ENCODE assay signal across 8 mouse cellular contexts in the genomic region with DNA sequence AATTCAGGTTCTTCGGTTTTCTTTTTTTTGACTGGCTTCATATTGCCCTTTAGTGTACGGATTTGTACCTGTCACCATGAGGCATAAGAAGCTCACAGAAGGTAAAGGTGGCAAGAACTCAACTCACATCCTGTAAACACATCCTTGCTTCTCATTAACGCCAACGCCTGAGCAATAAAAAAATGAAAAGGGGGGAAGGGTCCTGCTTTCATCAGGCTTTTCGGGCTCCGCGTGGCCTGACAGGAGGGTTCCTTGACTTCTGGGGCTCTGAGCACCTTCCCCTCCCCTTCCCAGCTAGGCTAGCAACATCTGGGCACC. TPM values are rescaled to one million over a fixed set of nuclear protein-coding genes. Genes with fewer than 3 reads are reported as not detected.
DNase-seq lines count a peak whose midpoint lies in the region; ATAC-seq and TF ChIP-seq lines count a peak whose summit lies in the region.

No protein-coding gene starts in this region.

- H3K36me3 ChIP-seq in lung, embryonic 14.5 days (ENCODE audit: insufficient read depth), result no peaks in the 10 kb centered on the region
- no peaks in the 10 kb centered on the region for H3K36me3 ChIP-seq in embryonic facial prominence, embryonic 15.5 days
- H3K36me3 ChIP-seq in intestine, embryonic 16.5 days (ENCODE audit: control insufficient read depth, insufficient read depth, low read length), result no peaks in the 10 kb centered on the region
- H3K36me3 ChIP-seq in neural tube, embryonic 14.5 days (ENCODE audit: control insufficient read depth, insufficient read depth, low read length), result no peaks in the 10 kb centered on the region

- no peak; the same call in 1 of the 2 replicates for ATAC-seq in lung, embryonic 14.5 days (ENCODE audit: insufficient read depth)
- no peak for ATAC-seq in embryonic facial prominence, embryonic 15.5 days (ENCODE audit: insufficient number of reproducible peaks, low FRiP score, low TSS enrichment, low read depth)
- ATAC-seq in intestine, embryonic 16.5 days, result peak; percentile 11
- no peak; the same call in 1 of the 2 replicates for ATAC-seq in neural tube, embryonic 14.5 days (ENCODE audit: low read depth)

- peaks cover 14% of the 10 kb centered on the region for H3K27me3 ChIP-seq in lung, embryonic 14.5 days (ENCODE audit: insufficient read depth, low read length)
- H3K27me3 ChIP-seq in embryonic facial prominence, embryonic 15.5 days, result peaks cover 15% of the 10 kb centered on the region
- H3K27me3 ChIP-seq in intestine, embryonic 16.5 days (replicated peaks; ENCODE audit: control insufficient read depth, insufficient read depth, low read length), result no peaks in the 10 kb centered on the region
- H3K27me3 ChIP-seq in neural tube, embryonic 14.5 days (ENCODE audit: control insufficient read depth, insufficient read depth, low read length), result peaks cover 6% of the 10 kb centered on the region; the same call in 1 of the 2 replicates

- no peaks in the 10 kb centered on the region for H3K9me3 ChIP-seq in lung, embryonic 14.5 days (ENCODE audit: low read depth, low read length)
- no peaks in the 10 kb centered on the region for H3K9me3 ChIP-seq in embryonic facial prominence, embryonic 15.5 days (replicated peaks)
- no peaks in the 10 kb centered on the region for H3K9me3 ChIP-seq in intestine, embryonic 16.5 days (ENCODE audit: control insufficient read depth, low read length)
- H3K9me3 ChIP-seq in neural tube, embryonic 14.5 days (ENCODE audit: control insufficient read depth, low read length), result no peaks in the 10 kb centered on the region

- peak overlapping the region; percentile 65 for H3K4me3 ChIP-seq in lung, embryonic 14.5 days (ENCODE audit: low read depth, low read length)
- peak overlapping the region; percentile 63 for H3K4me3 ChIP-seq in embryonic facial prominence, embryonic 15.5 days (replicated peaks)
- peak overlapping the region; percentile 79 for H3K4me3 ChIP-seq in intestine, embryonic 16.5 days (ENCODE audit: low read length)
- peak overlapping the region; percentile 77 for H3K4me3 ChIP-seq in neural tube, embryonic 14.5 days (ENCODE audit: low read depth, low read length)

- DNase-seq in lung, embryonic 14.5 days, result no peak
- no peak for DNase-seq in lung, postnatal 10 days
- no peak for DNase-seq in urinary bladder, postnatal 10 days (ENCODE audit: low spot score)
- no peak for DNase-seq in adrenal gland, postnatal 10 days
- DNase-seq in ovary, postnatal 10 days (ENCODE audit: low spot score), result no peak

- WGBS in lung, embryonic 14.5 days, result 13% methylated on average over 7 of the region's 7 CpGs
- 17% methylated on average over 7 of the region's 7 CpGs for WGBS in embryonic facial prominence, embryonic 15.5 days
- 17% methylated on average over 7 of the region's 7 CpGs for WGBS in intestine, embryonic 16.5 days
- 17% methylated on average over 7 of the region's 7 CpGs for WGBS in neural tube, embryonic 14.5 days

- H3K9ac ChIP-seq in lung, embryonic 14.5 days, result peak overlapping the region; percentile 62
- H3K9ac ChIP-seq in embryonic facial prominence, embryonic 15.5 days, result 0 out of 2 replicates have a peak overlapping the region, but pooled peaks have one; percentile 41
- peak overlapping the region; percentile 76 for H3K9ac ChIP-seq in intestine, embryonic 16.5 days (ENCODE audit: low read depth, low read length)
- peak overlapping the region; percentile 61 for H3K9ac ChIP-seq in neural tube, embryonic 14.5 days (replicated peaks; ENCODE audit: low read depth, low read length)

- no peak overlapping the region for H3K27ac ChIP-seq in lung, embryonic 14.5 days (ENCODE audit: low read depth)
- H3K27ac ChIP-seq in embryonic facial prominence, embryonic 15.5 days (replicated peaks), result no peak overlapping the region
- no peak overlapping the region for H3K27ac ChIP-seq in intestine, embryonic 16.5 days (ENCODE audit: low read length)
- H3K27ac ChIP-seq in neural tube, embryonic 14.5 days (ENCODE audit: low read depth, low read length), result no peak overlapping the region

- H3K4me1 ChIP-seq in lung, embryonic 14.5 days (ENCODE audit: insufficient read depth), result no peaks in the 10 kb centered on the region
- H3K4me1 ChIP-seq in embryonic facial prominence, embryonic 15.5 days, result peaks cover 8% of the 10 kb centered on the region; the same call in 1 of the 2 replicates
- H3K4me1 ChIP-seq in intestine, embryonic 16.5 days (ENCODE audit: control insufficient read depth, insufficient read depth, low read length), result no peaks in the 10 kb centered on the region
- no peaks in the 10 kb centered on the region; the same call in 1 of the 2 replicates for H3K4me1 ChIP-seq in neural tube, embryonic 14.5 days (ENCODE audit: control insufficient read depth, insufficient read depth, low read length)

- peak overlapping the region; percentile 99 for H3K4me2 ChIP-seq in lung, embryonic 14.5 days
- H3K4me2 ChIP-seq in embryonic facial prominence, embryonic 15.5 days (replicated peaks), result peak overlapping the region; percentile 99
- H3K4me2 ChIP-seq in intestine, embryonic 16.5 days (ENCODE audit: low read depth, low read length), result peak overlapping the region; percentile 97
- peak overlapping the region; percentile 97 for H3K4me2 ChIP-seq in neural tube, embryonic 14.5 days (ENCODE audit: low read depth, low read length)

- TF ChIP-seq CTCF in lung, embryonic 14.5 days (IDR thresholded peaks at IDR 0.05; ENCODE audit: low read depth), result no peak

RNA-seq across cellular contexts. Expression of gene Zdhhc23, which starts 0.6 kb away (rescaled TPM):
- 2.1 TPM in 2 replicates for polyA plus RNA-seq in lung, embryonic 14.5 days (2014; fragmentation: Nextera tagmentation; extraction: Ambion mirVana)
- polyA plus RNA-seq in embryonic facial prominence, embryonic 15.5 days (2015; fragmentation: Nextera tagmentation; extraction: Ambion mirVana), result 1.1 and 1.3 TPM in 2 replicates
- 1.9 and 2.1 TPM in 2 replicates for polyA plus RNA-seq in intestine, embryonic 16.5 days (2015; fragmentation: Nextera tagmentation; extraction: Ambion mirVana)
- polyA plus RNA-seq in neural tube, embryonic 14.5 days (2014; fragmentation: Nextera tagmentation; extraction: Ambion mirVana), result 3.3 and 3.8 TPM in 2 replicates
- total RNA-seq in adrenal gland, postnatal 10 days (2021), result 1 to 10 TPM; 1.5 to 2.2 TPM

RNA-seq across cellular contexts. Expression of gene Qtrt2, which starts 52.4 kb away (rescaled TPM):
- 39.5 and 43.0 TPM in 2 replicates for polyA plus RNA-seq in lung, embryonic 14.5 days (2014; fragmentation: Nextera tagmentation; extraction: Ambion mirVana)
- 25.4 and 27.3 TPM in 2 replicates for polyA plus RNA-seq in embryonic facial prominence, embryonic 15.5 days (2015; fragmentation: Nextera tagmentation; extraction: Ambion mirVana)
- polyA plus RNA-seq in intestine, embryonic 16.5 days (2015; fragmentation: Nextera tagmentation; extraction: Ambion mirVana), result 15.5 and 17.9 TPM in 2 replicates
- polyA plus RNA-seq in neural tube, embryonic 14.5 days (2014; fragmentation: Nextera tagmentation; extraction: Ambion mirVana), result 24.8 and 25.0 TPM in 2 replicates
- total RNA-seq in adrenal gland, postnatal 10 days (2021), result 10 to 100 TPM; 26.8 to 34.0 TPM
